Mouse (Mus musculus) mouse embryonic stem cell (cell line): Measurements from ENCODE around the gene Nox3.

ENCODE experiments used
- in situ Hi-C, 2 experiments: fragments of 300-500 bp; cut with MboI; formaldehyde crosslinking; loops; 1 replicate in 1 of 2; 3 replicates in 1 of 2; pipeline ENCODE4 v1.14.3; 2019 to 2020; ENCODE audit warnings: low sequenced_read_pairs in 2 of 2, low pct_unique_long_range_greater_than_20kb in 1 of 2, mixed read lengths in 1 of 2; ENCODE audit not compliant: unreplicated experiment in 1 of 2

The Nox3 gene

GRCm38 (mm10) chr17:3696161-3696560, at the start of gene Nox3:
Nox3 (minus strand) TSS chr17:3696261.
- in situ Hi-C loops: no loop called here

GRCm38 (mm10) chr17:3744402-3744801, 48.3 kb upstream of the Nox3 start:
- in situ Hi-C loops: no loop called here

GRCm38 (mm10) chr17:3736936-3737335, 40.9 kb upstream of the Nox3 start:
- in situ Hi-C loops: no loop called here

- in situ Hi-C loops: no loop called here
Measured at GRCm38 (mm10) chr17:3734286-3734685, 38.2 kb upstream of the Nox3 start.

GRCm38 (mm10) chr17:3705350-3705930, 9.4 kb upstream of the Nox3 start:
- in situ Hi-C loops: no loop called here

GRCm38 (mm10) chr17:3702320-3702719, 6.3 kb upstream of the Nox3 start:
- in situ Hi-C loops: no loop called here

GRCm38 (mm10) chr17:3692817-3693216, 3.2 kb downstream of the Nox3 start:
- in situ Hi-C loops: no loop called here

- in situ Hi-C loops: no loop called here
Measured at GRCm38 (mm10) chr17:3690499-3691258, 5.4 kb downstream of the Nox3 start.

GRCm38 (mm10) chr17:3683662-3684061, 12.4 kb downstream of the Nox3 start:
- in situ Hi-C loops: no loop called here

- in situ Hi-C loops: no loop called here
Measured at GRCm38 (mm10) chr17:3669226-3669625, 26.8 kb downstream of the Nox3 start.

GRCm38 (mm10) chr17:3667287-3667686, 28.8 kb downstream of the Nox3 start:
- in situ Hi-C loops: no loop called here

GRCm38 (mm10) chr17:3665321-3665720, 30.7 kb downstream of the Nox3 start:
- in situ Hi-C loops: no loop called here

- in situ Hi-C loops: no loop called here
Measured at GRCm38 (mm10) chr17:3659497-3659896, 36.6 kb downstream of the Nox3 start.

- in situ Hi-C loops: no loop called here
Measured at GRCm38 (mm10) chr17:3650377-3650776, 45.7 kb downstream of the Nox3 start.

GRCm38 (mm10) chr17:3643582-3643981, 52.5 kb downstream of the Nox3 start:
- in situ Hi-C loops: no loop called here

- in situ Hi-C loops: no loop called here
Measured at GRCm38 (mm10) chr17:3641456-3641855, 54.6 kb downstream of the Nox3 start.

- in situ Hi-C loops: no loop called here
Measured at GRCm38 (mm10) chr17:3638757-3639156, 57.3 kb downstream of the Nox3 start.

GRCm38 (mm10) chr17:3632501-3632900, 63.6 kb downstream of the Nox3 start:
- in situ Hi-C loops: no loop called here

- in situ Hi-C loops: no loop called here
Measured at GRCm38 (mm10) chr17:3616329-3617216, 79.5 kb downstream of the Nox3 start.
